8 mouse cellular contexts compared by ENCODE assay signal in genomic region chr15:88854119-88854968, GRCm38 (mm10). TPM values are rescaled to one million over a fixed set of nuclear protein-coding genes. Genes with fewer than 3 reads are reported as not detected.
DNase-seq lines count a peak whose midpoint lies in the region; ATAC-seq and TF ChIP-seq lines count a peak whose summit lies in the region.

No protein-coding gene starts in this region.

- 27% methylated on average over 6 of the region's 6 CpGs for WGBS in heart, embryonic 11.5 days (ENCODE audit: insufficient replicate concordance)

- no peak for TF ChIP-seq POLR2A in ES-Bruce4 (IDR thresholded peaks at IDR 0.05; ENCODE audit: insufficient read depth, low read length)

- peak overlapping the region; percentile 28; the same call in 1 of the 2 replicates for H3K9ac ChIP-seq in heart, embryonic 11.5 days (ENCODE audit: low read depth, low read length)
- H3K9ac ChIP-seq in ES-Bruce4 (ENCODE audit: low read depth, poor library complexity, severe bottlenecking): no peak overlapping the region

- H3K36me3 ChIP-seq in heart, embryonic 11.5 days (ENCODE audit: control insufficient read depth, insufficient read depth, low read length): no peaks in the 10 kb centered on the region
- H3K36me3 ChIP-seq in ES-Bruce4 (ENCODE audit: control insufficient read depth, insufficient read depth, low read length, poor library complexity, severe bottlenecking): no peaks in the 10 kb centered on the region

- TF ChIP-seq CTCF in ES-Bruce4 (IDR thresholded peaks at IDR 0.05; ENCODE audit: low read depth, low read length): no peak

- H3K27me3 ChIP-seq in heart, embryonic 11.5 days (ENCODE audit: control insufficient read depth, insufficient read depth, low read length): no peaks in the 10 kb centered on the region
- H3K27me3 ChIP-seq in ES-Bruce4 (ENCODE audit: control insufficient read depth, insufficient read depth, low read length, poor library complexity, severe bottlenecking): no peaks in the 10 kb centered on the region

- peak; percentile 63; the same call in 1 of the 2 replicates for TF ChIP-seq EP300 in ES-Bruce4 (IDR thresholded peaks at IDR 0.05; ENCODE audit: insufficient read depth, low read depth, low read length)

- H3K27ac ChIP-seq in heart, embryonic 11.5 days (ENCODE audit: low read depth, low read length): peak overlapping the region; percentile 54
- H3K27ac ChIP-seq in ES-Bruce4 (ENCODE audit: insufficient read depth, low read length): peak overlapping the region; percentile 37

- ATAC-seq in heart, embryonic 11.5 days (replicated peaks; ENCODE audit: insufficient number of reproducible peaks, low FRiP score, low TSS enrichment): peak; percentile 50
- no peak for ATAC-seq in frontal cortex, adult (ENCODE audit: low TSS enrichment)
- ATAC-seq in granulocyte monocyte progenitor cell, adult 5-6 weeks (replicated peaks; ENCODE audit: poor library complexity, severe bottlenecking): no peak

- H3K4me2 ChIP-seq in heart, embryonic 11.5 days: peak overlapping the region; percentile 34

- H3K4me1 ChIP-seq in heart, embryonic 11.5 days (ENCODE audit: control insufficient read depth, insufficient read depth, low read length): peaks cover 34% of the 10 kb centered on the region
- H3K4me1 ChIP-seq in ES-Bruce4 (ENCODE audit: control insufficient read depth, insufficient read depth, low read length): peaks cover 14% of the 10 kb centered on the region

- no peak for DNase-seq in heart, adult 8-10 months (ENCODE audit: low spot score)
- DNase-seq in cerebellum, postnatal 14 days: peak; percentile 63 to 73
- DNase-seq in kidney, adult 9 months: peak; percentile 95
- no peak for DNase-seq in left cerebral cortex, postnatal 14 days (ENCODE audit: low spot score in 2 of 2)

- intact Hi-C loops in left cerebral cortex, postnatal 14 days (cut with DNase I): no loop called here

- H3K9me3 ChIP-seq in heart, embryonic 11.5 days (replicated peaks; ENCODE audit: control insufficient read depth, low read length): no peaks in the 10 kb centered on the region
- no peaks in the 10 kb centered on the region for H3K9me3 ChIP-seq in ES-Bruce4 (replicated peaks; ENCODE audit: control insufficient read depth, insufficient read depth, low read length, poor library complexity, severe bottlenecking)

- H3K4me3 ChIP-seq in heart, embryonic 11.5 days (ENCODE audit: low read depth, low read length): no peak overlapping the region
- no peak overlapping the region for H3K4me3 ChIP-seq in ES-Bruce4 (ENCODE audit: low read depth, low read length)

RNA-seq across cellular contexts. Expression of gene Pim3, which starts 7.6 kb away (rescaled TPM):
- 43.7 and 50.1 TPM in 2 replicates for polyA plus RNA-seq in heart, embryonic 11.5 days (2014; fragmentation: Nextera tagmentation; extraction: Ambion mirVana)
- total RNA-seq in heart, adult 8-10 months (2022): 100 to 1,000 TPM in 1 of 4 experiments, 10 to 100 TPM in 3; 70.8 to 183 (median 86.1) TPM
- 128 and 136 TPM in 2 replicates for polyA plus RNA-seq in ES-Bruce4 (2011; ENCODE audit: insufficient read depth, insufficient read length, low read depth, missing spikeins)
- 13.8 and 14.6 TPM in 2 replicates for total RNA-seq in granulocyte monocyte progenitor cell, adult 5-6 weeks (2014; fragmentation: Nextera tagmentation)
- total RNA-seq in granulocyte monocyte progenitor cell, adult 5-6 weeks (2017): 13.0 and 21.3 TPM in 2 replicates
- total RNA-seq in left cerebral cortex, postnatal 14 days (2021): 10 to 100 TPM; 37.3 to 40.4 TPM

RNA-seq across cellular contexts. Expression of gene Creld2, which starts 34.9 kb away (rescaled TPM):
- 71.7 and 83.6 TPM in 2 replicates for polyA plus RNA-seq in heart, embryonic 11.5 days (2014; fragmentation: Nextera tagmentation; extraction: Ambion mirVana)
- 10 to 100 TPM; 17.2 to 28.0 (median 21.1) TPM for total RNA-seq in heart, adult 8-10 months (2022)
- polyA plus RNA-seq in ES-Bruce4 (2011; ENCODE audit: insufficient read depth, insufficient read length, low read depth, missing spikeins): 39.2 and 40.2 TPM in 2 replicates
- 72.9 and 76.0 TPM in 2 replicates for total RNA-seq in granulocyte monocyte progenitor cell, adult 5-6 weeks (2014; fragmentation: Nextera tagmentation)
- 138 and 139 TPM in 2 replicates for total RNA-seq in granulocyte monocyte progenitor cell, adult 5-6 weeks (2017)
- total RNA-seq in left cerebral cortex, postnatal 14 days (2021): 10 to 100 TPM; 18.9 to 21.4 TPM

RNA-seq across cellular contexts. Expression of gene Alg12, which starts 35.2 kb away (rescaled TPM):
- 11.6 and 12.5 TPM in 2 replicates for polyA plus RNA-seq in heart, embryonic 11.5 days (2014; fragmentation: Nextera tagmentation; extraction: Ambion mirVana)
- 10 to 100 TPM in 2 of 4 experiments, 1 to 10 TPM in 2; 7.4 to 10.3 (median 9.9) TPM for total RNA-seq in heart, adult 8-10 months (2022)
- 10.0 and 13.2 TPM in 2 replicates for polyA plus RNA-seq in ES-Bruce4 (2011; ENCODE audit: insufficient read depth, insufficient read length, low read depth, missing spikeins)
- 12.9 and 14.2 TPM in 2 replicates for total RNA-seq in granulocyte monocyte progenitor cell, adult 5-6 weeks (2014; fragmentation: Nextera tagmentation)
- total RNA-seq in granulocyte monocyte progenitor cell, adult 5-6 weeks (2017): 3.5 and 11.6 TPM in 2 replicates
- 10 to 100 TPM; 10.3 to 12.3 TPM for total RNA-seq in left cerebral cortex, postnatal 14 days (2021)

Comparison
In these comparisons a context has a peak if more than half of its experiments do, and no peak if none do; other contexts are left out.
1. DNase-seq: peak in cerebellum, postnatal 14 days (2 of 2) and kidney, adult 9 months (single experiment); none in heart, adult 8-10 months (single experiment) and left cerebral cortex, postnatal 14 days (0 of 2).